Mouse (Mus musculus) cerebellum, postnatal 4 days (tissue): ENCODE measurements around the gene Rbfox2.

Source experiments
- DNase-seq, 2 experiments: peaks; one replicate each; pipeline ENCODE4 v3.0.0; 2022; ENCODE audit warnings: low spot score in 2 of 2, mixed read lengths in 1 of 2

Rbfox2 gene

DNA sequence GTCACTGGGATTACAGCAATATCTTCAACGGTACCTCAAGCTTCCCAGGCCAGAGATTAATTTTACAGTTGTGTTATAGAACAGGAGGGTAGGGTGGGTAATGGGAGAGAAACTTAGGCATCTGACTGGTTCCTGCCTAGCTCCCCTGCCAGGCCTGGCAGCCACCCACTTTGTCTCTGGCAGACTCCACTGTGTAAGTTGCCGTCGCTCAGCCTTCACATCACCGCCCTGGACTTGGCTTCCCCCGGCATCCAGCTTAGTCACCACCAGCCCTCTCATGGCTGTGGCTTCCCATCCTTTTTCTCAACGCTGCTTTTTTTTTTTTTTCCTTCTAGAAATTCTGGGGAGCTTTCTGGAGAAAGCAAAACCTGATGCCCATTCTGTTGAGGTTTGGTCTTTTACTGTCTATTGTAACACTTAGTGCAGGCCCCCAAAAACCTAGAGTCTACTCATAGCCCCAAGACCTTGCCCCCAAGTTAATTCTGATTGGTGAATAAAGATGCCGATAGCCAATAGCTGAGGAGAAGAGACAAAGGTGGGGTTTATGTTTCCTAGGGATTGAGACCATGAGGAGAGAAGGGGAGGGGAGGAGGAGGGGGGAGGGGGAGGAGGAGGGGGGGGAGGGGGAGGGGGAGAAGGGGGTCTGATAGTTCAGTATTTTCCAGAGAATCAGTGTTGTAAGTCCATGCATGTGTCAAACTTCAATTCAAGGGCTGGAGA lies 25.6 kb upstream of the Rbfox2 start:
- DNase-seq = peak in 1 of 2 experiments; percentile 41

DNA sequence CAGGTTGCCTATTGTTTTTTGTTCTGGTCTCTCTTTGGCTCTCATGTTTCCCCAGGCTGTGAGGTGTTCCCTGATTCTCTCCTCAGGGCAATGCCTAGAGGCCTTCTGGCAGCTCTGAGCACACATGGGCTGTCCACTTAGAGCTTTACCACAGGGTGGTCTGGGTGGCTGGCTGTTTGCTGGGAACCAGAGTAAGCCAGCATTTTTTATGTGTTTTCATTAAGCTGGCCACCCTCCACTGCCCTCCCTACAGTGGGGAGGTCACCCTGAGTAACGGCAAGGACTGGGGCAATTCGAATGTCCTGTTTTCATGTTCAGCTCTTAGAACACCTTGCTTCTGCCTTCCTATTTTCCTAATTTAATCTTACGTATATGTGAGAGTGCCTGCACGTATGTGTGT lies 24.6 kb upstream of the Rbfox2 start:
- no peak for DNase-seq

DNA sequence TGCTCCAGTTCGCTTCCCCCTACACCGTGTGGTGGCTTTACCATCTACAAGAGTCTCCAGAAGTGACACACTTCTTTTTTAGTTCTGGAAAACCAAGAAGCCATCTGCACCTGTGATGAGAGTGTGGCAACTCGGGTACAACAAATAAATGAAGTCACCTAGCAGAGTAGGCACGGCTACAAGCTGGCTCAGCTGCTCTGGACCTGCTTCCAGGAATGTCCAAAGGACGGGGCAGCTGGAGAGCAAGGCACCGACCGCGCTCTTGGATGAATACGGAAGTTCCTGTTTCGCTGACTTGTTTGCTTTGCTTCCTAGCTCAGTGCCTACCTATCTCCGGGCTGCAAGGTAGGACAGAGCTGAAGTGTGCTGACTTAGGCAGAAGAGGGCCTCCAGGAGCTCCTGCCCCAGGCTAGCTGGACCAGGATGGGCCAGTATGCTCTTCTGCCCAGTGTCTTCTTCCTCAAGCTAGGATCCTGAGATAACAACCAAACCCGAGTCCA lies 22.9 kb upstream of the Rbfox2 start:
- DNase-seq = no peak

DNA sequence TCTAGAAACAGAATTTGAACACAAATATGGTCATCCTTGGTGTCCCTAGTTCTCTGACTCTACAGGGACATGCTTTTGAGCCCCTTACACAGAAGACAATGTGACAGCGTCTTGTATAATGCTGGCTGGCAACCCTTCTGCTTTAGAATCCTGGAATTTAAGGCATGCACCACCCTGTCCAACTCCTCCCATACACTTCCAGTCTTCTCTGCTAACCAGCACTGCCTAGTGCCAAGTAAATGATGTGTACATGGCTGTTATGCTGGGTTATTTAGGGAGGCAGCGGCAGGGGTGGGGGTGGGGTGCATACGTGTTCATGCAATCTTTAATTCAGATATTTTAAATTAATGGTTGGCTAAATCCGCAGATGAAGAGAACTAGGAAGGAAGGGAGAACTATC lies 19.6 kb upstream of the Rbfox2 start:
- no peak for DNase-seq

DNA sequence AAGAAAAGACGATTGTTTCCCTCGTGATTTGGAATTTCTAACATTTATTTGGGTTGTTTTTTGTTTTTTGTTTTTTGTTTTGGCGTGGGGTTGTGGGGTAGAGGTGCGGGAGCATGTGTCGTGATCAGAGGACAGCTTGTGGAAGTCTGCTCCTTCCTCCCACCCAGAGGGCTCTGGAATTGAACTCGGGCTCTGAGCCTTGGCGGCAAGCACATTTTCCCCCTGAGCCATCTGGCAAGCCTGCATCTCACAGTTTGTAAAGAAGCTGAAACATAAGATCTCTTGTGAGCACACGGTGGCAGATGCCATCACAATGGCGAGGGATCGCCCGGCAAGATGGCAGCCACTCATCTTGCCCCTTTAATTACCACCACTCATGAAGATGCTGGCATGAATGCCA lies 17.6 kb upstream of the Rbfox2 start:
- no peak for DNase-seq

DNA sequence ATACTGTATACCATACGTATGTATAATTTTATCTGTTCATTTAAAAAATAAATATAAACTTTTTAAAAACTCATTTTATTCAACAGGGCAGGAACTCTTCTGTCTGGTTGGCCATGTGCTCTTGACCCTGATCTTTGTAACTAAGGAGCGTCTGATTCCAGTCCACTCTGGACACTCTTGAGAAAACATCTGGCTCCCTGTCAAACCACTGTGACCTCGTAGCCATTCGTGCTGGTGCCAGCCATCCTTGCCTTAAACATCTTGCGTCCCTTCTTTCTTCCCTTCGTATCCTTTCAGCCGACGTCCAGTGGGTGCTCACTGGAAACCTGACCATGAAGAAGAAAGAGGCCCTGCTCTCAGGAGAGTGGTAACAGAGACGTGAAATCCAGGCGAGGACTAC lies 16.4 kb upstream of the Rbfox2 start:
- no peak for DNase-seq

DNA sequence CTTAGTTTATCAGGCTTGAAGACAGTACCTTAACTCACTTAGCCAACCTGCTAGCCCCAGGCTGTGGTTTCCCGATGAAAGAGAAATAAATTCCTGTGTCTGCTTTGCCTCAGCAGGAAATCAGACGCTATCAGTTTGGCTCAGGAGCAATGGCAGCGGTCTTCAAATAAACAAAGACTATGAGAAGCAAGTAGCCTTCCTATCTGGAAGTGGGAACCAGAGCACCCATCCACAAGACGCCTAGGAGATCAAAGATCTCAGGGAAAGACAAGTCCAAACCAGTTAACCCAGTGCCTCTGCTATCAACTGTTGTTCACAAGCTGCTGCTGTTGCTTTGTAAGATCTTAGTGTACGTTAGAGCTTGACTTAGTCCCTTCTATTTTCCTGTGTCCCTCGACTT lies 6.9 kb upstream of the Rbfox2 start:
- no peak for DNase-seq

DNA sequence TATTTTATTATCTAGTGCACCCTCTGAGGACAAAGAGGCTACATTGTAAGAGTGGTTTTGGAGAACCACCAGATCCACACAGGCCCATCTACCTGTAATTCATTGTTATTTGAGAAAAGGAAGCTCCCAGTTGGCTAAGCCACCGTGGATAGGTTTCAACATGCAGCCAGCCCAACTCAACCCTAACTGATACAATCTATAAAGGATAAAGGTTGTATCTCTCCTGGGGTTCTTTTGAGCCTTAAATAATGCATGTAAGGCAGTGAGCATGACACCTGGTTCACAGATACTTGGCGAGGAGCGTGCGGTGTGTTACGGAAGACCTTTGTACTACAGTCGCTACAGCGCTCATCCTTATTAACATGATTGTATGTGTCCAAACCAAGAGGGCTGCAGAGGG lies 6.0 kb upstream of the Rbfox2 start:
- no peak for DNase-seq

DNA sequence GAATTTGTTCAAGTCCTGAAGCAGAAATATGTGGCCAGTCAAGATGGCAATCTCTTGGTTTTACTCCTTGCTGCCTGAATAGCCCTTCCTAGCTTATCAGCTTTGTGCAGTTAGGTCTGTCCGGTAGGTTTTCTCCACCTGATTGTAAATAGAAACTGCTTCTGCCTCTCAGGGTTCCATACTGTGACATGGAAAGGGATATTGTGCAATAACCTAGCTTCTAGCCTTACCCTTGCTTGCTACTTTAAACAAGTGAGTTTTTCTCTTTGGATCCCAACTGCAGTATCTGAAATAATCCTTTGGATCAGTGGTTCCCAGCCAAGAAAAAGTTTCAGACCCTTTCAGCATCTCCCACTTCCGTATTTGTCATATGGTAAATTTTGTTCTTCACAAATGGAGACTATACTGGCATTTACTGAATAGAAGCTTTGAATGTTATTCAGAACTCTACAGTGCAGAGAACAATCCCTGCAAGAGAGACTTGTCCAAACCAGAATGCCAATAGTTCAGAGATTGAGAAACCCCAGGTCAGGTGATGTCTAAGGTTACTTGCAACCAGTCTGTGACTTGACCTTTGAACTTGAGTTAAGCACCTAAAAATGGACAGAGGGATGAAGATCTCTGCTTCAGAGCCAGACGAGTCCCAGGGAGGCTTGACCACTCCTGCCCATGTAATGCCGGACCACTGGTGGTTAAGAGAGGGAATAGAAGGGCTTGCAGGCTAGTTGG lies 1.1 kb upstream of the Rbfox2 start:
- DNase-seq = no peak

DNA sequence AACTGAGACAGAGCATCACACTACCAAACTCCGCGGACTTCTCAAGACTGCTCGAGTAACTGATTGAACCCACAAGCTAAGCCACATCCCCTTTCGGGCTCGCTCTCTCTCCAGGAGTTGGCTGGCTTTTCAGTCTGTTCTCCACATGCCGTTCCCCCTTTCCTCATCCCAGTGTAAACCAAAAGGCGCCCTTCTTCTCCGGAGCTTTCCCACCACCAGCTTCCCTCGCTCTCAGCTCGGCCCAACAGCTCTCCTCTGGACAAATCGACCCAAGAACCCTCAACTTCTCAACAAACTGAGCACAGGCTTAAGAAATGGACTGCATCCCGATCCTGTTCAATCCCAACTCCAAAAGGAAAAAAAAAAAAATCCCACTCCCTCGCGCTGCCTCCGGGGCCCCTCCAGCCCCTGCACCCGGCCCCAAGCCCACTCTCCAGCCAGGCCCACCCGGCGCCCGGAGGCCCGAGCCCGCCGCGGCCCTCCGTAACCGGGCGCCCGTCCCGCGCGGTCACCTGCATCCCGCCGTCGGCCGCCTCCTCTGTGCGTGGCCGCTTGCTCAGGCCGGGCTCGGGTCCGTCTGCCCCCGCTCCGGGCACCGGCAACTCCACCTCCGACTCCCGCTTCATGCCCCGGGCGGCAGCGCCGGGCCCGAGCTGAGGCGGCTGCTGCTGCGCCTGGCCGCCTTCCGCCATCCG lies 805 bp downstream of the Rbfox2 start:
- peak in 1 of 2 experiments; percentile 43 for DNase-seq

DNA sequence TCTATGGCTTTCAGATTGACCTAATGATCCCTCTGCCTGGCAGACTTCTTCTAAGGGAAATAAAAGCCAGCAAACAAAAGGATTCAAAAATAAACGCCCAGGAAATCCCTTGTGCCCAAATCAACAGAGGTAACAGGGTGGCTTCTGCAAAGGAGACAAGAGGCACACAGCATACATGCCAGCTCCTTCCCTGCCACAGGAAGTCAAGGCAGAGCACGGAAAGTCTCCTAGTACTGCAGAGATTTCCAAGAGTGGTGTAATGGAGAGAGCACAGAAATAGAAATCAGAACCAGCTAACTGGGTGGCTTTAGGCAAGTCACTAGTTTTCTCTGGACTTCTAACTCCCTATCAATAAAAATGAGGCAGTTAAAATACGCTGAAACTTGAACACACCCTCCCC lies 1.8 kb downstream of the Rbfox2 start:
- no peak for DNase-seq

DNA sequence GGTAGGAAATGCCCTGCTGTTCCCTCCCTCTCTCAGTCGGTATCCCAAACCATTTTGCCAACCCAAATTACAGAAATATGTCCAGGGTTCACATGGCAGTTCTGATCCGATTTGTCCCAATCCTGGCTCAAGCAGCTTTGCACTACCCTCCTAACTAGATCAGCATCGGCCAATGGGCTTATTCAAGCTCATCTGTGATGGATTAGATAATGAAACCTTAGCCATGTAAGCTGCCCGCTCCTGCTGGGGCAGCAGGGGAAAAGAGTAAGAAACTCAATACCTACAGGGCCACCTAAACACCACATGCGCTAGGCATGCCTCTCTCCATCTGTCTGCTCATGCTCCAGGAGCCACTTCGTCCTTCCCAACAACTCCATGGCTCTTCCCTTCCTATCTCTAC lies 5.7 kb downstream of the Rbfox2 start:
- no peak for DNase-seq

DNA sequence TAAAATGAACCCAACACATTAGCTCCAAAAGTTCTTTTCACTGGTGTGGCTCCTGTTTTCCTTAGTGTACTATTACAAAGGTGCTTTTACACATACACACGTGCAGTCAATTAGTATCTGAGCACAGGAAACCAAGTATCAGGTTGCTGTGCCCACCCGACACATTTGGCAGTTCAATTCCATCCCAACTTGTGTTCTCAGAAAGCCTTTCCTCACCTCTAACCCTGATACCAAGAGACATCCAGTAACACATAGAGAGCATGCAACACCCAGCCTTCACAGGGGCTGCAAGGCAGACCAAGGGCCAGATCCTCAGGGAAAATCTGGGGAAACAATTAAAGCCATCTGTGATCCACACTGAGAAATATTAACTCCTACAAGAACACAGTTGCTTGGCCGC lies 8.2 kb downstream of the Rbfox2 start:
- DNase-seq = no peak

DNA sequence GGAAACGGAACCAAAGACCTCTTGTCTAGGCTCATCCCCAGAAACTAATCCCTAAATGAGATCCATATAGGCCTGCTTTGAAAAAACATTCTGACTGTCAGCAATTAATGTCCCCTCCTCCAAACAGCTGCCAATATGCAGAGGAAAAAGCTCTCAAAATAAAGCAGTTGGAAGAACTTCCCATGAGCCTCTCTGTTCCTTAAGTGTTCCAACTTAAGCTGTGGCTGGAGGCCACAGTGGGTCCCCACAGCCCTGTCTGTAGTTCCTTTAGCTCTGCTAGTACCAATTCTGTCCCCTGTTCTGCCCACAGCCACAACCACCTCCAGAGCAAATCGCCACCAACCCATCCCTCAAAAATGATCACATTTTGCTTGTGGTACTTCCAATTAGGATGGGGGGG lies 10.2 kb downstream of the Rbfox2 start:
- DNase-seq = no peak

DNA sequence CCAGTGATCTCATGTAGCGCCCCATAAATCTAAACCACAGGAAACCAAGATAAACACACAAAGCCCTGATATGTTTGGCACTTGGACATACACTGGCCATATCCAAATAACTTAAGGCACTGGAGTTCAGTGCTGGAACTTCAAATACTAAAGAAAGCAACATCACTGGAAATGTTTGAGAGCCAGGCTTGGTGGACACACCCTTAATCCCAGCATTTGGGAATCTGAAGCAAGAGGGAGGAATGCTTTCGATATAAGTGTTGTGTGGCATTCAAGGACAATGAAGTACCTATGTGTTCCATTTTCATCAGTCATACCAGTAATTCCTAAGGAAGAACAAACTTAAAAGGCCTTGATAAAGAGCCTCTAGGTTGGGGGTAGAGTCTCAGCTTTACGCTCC lies 13.3 kb downstream of the Rbfox2 start:
- DNase-seq = no peak

DNA sequence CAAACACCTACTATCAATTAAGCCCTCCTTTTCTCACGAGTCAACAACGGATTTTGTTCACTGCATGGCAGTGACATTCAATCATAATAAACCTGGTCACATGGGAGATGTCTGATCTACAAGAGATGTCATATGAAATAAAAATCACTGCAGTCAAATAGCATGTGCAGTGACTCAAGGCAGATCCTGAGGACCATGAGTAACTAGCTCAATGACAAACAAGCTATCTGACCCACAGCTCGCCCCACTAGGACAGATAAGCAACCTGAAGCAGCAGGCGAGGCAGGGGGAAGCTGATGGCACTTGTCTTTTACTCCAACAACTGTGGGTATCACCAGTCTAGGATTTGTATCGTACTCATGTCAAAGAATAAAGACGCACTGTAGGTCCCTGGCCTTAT lies 14.4 kb downstream of the Rbfox2 start:
- DNase-seq = no peak

DNA sequence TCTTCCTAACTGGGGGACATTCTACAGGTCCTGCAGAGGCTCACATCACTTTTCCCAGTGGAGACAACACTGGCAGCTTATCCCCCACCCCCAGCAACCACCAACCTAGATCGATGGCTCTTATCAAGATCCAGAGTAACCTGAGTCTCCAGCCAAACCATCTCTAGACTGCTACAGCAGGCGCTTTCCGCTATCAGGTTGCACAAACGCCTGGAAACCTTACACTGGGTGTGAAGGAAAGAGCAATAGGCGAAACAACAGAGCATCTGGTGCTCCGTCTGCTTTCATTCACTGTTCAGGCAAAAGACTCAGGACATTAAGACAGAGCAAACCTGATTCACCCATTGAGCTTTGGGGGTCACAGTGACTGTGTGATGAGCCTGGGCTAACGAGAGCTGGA lies 15.3 kb downstream of the Rbfox2 start:
- DNase-seq = no peak

DNA sequence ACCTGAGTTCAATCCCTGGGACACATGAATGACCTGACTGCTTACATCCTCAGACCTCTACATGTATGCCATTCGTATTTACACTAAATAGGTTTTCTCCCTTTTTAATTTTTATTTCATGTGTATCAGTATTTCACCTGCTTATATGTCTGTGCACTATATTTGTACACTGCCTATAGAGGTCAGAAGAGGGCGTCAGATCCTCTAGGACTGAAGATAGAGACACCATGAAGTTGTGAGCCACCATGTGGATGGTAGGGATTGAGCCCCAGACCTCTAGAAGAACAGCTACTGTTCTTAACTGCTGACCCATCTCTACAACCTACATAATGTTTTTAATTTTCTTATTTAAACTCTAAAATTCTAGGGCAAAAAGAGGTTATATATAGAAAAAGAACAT lies 16.5 kb downstream of the Rbfox2 start:
- no peak for DNase-seq

DNA sequence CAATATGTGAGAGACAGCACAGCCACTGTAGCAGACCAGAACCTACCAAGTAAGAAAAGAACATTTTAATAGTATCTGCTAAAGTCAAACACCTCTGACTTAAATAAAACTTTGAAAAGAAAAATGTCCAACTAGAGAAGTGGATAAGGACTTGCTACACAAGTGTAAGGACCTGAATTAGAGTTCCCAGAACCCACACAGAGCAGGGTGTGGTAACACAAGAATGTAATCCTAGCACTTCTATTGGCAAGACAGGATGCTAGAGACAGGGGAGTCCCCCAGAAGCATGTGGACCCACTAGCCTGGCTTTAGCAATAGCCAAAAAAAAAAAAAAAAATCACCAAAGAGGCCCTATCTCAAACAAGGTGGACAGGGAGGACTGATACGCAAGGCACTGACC lies 26.7 kb downstream of the Rbfox2 start:
- no peak for DNase-seq

DNA sequence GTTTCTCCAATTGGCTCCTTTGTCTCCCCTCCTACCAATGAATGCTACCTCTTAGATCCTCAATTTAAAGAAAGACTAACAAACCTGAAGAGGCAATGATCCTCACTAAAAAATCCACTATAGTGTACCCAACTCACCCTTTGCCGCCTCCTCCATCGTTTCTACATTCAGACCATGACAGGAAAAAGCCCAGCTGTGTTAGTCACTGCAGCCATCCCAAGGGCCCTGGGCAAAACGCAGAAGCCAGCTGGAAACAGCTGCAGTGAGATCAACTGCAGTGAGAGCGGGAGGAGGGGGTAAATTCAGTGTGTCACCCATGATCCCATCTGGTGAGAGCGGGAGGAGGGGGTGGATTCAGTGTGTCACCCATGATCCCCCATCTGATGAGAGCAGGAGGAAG lies 28.0 kb downstream of the Rbfox2 start:
- DNase-seq = no peak

DNA sequence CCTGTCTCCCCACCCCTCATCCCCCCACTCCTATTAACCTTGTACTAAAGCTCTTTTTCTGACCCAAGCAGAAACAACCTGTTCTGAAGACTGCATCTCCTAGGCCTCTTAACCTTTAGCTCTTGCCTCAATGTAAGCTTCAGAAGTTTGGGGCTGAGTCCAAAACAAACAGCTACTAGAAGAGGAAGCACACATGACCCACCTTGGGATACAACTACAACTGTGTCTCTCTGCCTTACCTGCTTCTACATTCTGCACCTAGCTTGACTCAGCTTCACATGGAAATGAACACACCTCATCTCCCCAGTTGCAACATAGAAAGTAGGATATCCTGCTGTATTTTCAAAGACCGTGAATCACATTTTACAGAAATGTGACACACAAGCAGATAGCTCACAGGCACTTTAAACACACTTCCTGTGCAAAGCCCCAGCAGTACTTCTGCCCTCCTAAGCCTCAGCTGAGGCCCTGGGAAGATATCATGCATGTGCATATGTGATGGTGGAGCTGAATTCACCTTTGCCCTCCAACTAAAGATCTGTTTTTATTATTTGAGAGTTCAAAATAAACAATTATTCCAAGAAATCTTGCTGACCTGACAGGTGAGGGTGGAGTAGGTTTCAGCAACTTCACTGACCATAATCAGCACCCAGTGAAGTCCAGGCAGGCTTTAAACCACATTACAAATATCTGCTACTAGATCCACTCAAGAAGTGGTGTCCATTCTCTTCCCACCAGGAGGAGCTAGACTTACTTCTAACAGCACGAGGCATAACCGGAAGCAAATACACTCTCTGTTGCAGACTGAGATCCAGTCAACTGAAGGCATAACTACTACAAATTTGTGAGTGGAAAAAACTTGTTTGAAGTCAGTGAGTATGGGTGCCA lies 29.7 kb downstream of the Rbfox2 start:
- no peak for DNase-seq

DNA sequence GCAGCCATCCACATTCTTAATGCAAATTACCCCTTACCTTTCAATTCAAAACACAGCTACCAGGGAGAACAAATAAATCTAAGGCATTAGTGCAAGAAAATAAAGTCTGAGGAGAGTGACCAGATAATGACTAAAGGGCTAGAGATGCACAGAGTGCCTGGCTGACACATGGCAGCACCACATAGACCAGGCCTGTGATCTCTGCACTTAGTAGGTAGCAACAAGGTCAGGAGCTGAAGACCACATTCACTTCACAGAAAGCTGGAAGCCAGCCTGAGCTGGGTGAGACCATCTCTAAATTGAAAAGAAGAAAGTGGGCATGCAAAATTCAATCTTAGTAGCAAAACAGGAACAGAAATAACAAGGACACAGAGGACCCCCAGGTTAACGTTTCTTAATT lies 30.5 kb downstream of the Rbfox2 start:
- DNase-seq = no peak
